Comparison of ENCODE assay signal across 8 mouse cellular contexts in genomic region chr4:86668290-86669000, GRCm38 (mm10). TPM values are rescaled to one million over a fixed set of nuclear protein-coding genes. Genes with fewer than 3 reads are reported as not detected.
DNase-seq lines count a peak whose midpoint lies in the region; ATAC-seq and TF ChIP-seq lines count a peak whose summit lies in the region.

No protein-coding gene starts in this region.

- peak overlapping the region; percentile 95 for H3K27ac ChIP-seq in bone marrow macrophage, adult 2 months (ENCODE audit: insufficient read depth, low read depth, low read length)
- H3K27ac ChIP-seq in hindbrain, embryonic 15.5 days (replicated peaks): no peak overlapping the region
- H3K27ac ChIP-seq in midbrain, embryonic 11.5 days (ENCODE audit: low read depth, low read length): no peak overlapping the region

- H3K4me1 ChIP-seq in bone marrow macrophage, adult 2 months (ENCODE audit: control insufficient read depth, insufficient read depth, low read length): peaks cover 57% of the 10 kb centered on the region
- peaks cover 11% of the 10 kb centered on the region for H3K4me1 ChIP-seq in hindbrain, embryonic 15.5 days (replicated peaks)
- 0 out of 2 replicates have a peak, but pooled peaks cover 5% of the 10 kb centered on the region for H3K4me1 ChIP-seq in midbrain, embryonic 11.5 days (ENCODE audit: control insufficient read depth, insufficient read depth, low read length)

- H3K9me3 ChIP-seq in hindbrain, embryonic 15.5 days: no peaks in the 10 kb centered on the region
- no peaks in the 10 kb centered on the region for H3K9me3 ChIP-seq in midbrain, embryonic 11.5 days (ENCODE audit: control insufficient read depth, low read length)

- intact Hi-C loops in heart, postnatal 10 days (cut with DNase I): no loop called here
- intact Hi-C loops in left cerebral cortex, postnatal 10 days (cut with DNase I): no loop called here

- no peak overlapping the region for H3K9ac ChIP-seq in hindbrain, embryonic 15.5 days
- H3K9ac ChIP-seq in midbrain, embryonic 11.5 days (ENCODE audit: low read length): no peak overlapping the region

- H3K4me3 ChIP-seq in bone marrow macrophage, adult 2 months (ENCODE audit: insufficient read depth, low read length): peak overlapping the region; percentile 76
- H3K4me3 ChIP-seq in hindbrain, embryonic 15.5 days: peak overlapping the region; percentile 55; the same call in 1 of the 2 replicates
- H3K4me3 ChIP-seq in midbrain, embryonic 11.5 days (ENCODE audit: low read depth, low read length): no peak overlapping the region

- TF ChIP-seq CTCF in bone marrow macrophage, adult 2 months (IDR thresholded peaks at IDR 0.05; ENCODE audit: low read depth, low read length): 0 out of 2 replicates have a peak, but pooled peaks have one; percentile 11

- 0 out of 2 replicates have a peak, but pooled peaks cover 2% of the 10 kb centered on the region for H3K36me3 ChIP-seq in hindbrain, embryonic 15.5 days
- peaks cover 2% of the 10 kb centered on the region; the same call in 1 of the 2 replicates for H3K36me3 ChIP-seq in midbrain, embryonic 11.5 days (ENCODE audit: control insufficient read depth, insufficient read depth, low read length)

- 97% methylated on average over 14 of the region's 14 CpGs for WGBS in hindbrain, embryonic 15.5 days
- WGBS in midbrain, embryonic 11.5 days: 93% methylated on average over 14 of the region's 14 CpGs

- H3K4me2 ChIP-seq in hindbrain, embryonic 15.5 days: peak overlapping the region; percentile 78
- peak overlapping the region; percentile 67 for H3K4me2 ChIP-seq in midbrain, embryonic 11.5 days

- peak; percentile 88 for DNase-seq in heart, adult 11 months
- no peak for DNase-seq in heart, postnatal 10 days
- DNase-seq in midbrain, embryonic 11.5 days (ENCODE audit: low spot score, missing footprints): no peak
- DNase-seq in left cerebral cortex, postnatal 10 days (ENCODE audit: extremely low spot score in 1 of 2, low spot score in 2 of 2): no peak
- no peak for DNase-seq in adrenal gland, adult 2 months

- TF ChIP-seq POLR2A in bone marrow macrophage, adult 2 months (IDR thresholded peaks at IDR 0.05; ENCODE audit: borderline replicate concordance, low read depth, low read length): no peak

- ATAC-seq in hindbrain, embryonic 15.5 days (ENCODE audit: low FRiP score, low read depth): no peak
- no peak for ATAC-seq in midbrain, embryonic 11.5 days (ENCODE audit: low FRiP score)
- no peak for ATAC-seq in frontal cortex, adult (ENCODE audit: low TSS enrichment)

- no peaks in the 10 kb centered on the region for H3K27me3 ChIP-seq in hindbrain, embryonic 15.5 days
- no peaks in the 10 kb centered on the region for H3K27me3 ChIP-seq in midbrain, embryonic 11.5 days (ENCODE audit: control insufficient read depth, insufficient read depth, low read length)

RNA-seq across cellular contexts. Expression of gene Plin2, which starts 1.4 kb away (rescaled TPM):
- 100 to 1,000 TPM; 132 to 153 TPM for total RNA-seq in heart, postnatal 10 days (2021)
- polyA plus RNA-seq in bone marrow macrophage, adult 2 months (2012; ENCODE audit: insufficient read depth, insufficient read length, missing spikeins): 397 and 415 TPM in 2 replicates
- polyA plus RNA-seq in hindbrain, embryonic 15.5 days (2015; fragmentation: Nextera tagmentation; extraction: Ambion mirVana): 48.3 and 51.9 TPM in 2 replicates
- polyA plus RNA-seq in midbrain, embryonic 11.5 days (2014; fragmentation: Nextera tagmentation; extraction: Ambion mirVana): 72.3 and 79.7 TPM in 2 replicates
- total RNA-seq in left cerebral cortex, postnatal 10 days (2021): 10 to 100 TPM; 14.5 to 17.3 TPM
- 100 to 1,000 TPM; 465 to 481 TPM for total RNA-seq in adrenal gland, adult 2 months (2021)
- 304 TPM in 2 replicates for polyA plus RNA-seq in adrenal gland, adult 2 months (2012; rRNA removed)

RNA-seq across cellular contexts. Expression of gene Haus6, which starts 56.6 kb away (rescaled TPM):
- 10 to 100 TPM in 1 of 2 experiments, 1 to 10 TPM in 1; 8.1 to 10.6 TPM for total RNA-seq in heart, postnatal 10 days (2021)
- polyA plus RNA-seq in bone marrow macrophage, adult 2 months (2012; ENCODE audit: insufficient read depth, insufficient read length, missing spikeins): 7.3 and 8.8 TPM in 2 replicates
- polyA plus RNA-seq in hindbrain, embryonic 15.5 days (2015; fragmentation: Nextera tagmentation; extraction: Ambion mirVana): 6.5 and 7.5 TPM in 2 replicates
- polyA plus RNA-seq in midbrain, embryonic 11.5 days (2014; fragmentation: Nextera tagmentation; extraction: Ambion mirVana): 28.8 and 29.7 TPM in 2 replicates
- 1 to 10 TPM; 8.3 TPM for total RNA-seq in left cerebral cortex, postnatal 10 days (2021)
- 1 to 10 TPM; 4.6 to 9.3 TPM for total RNA-seq in adrenal gland, adult 2 months (2021)
- 7.0 and 9.7 TPM in 2 replicates for polyA plus RNA-seq in adrenal gland, adult 2 months (2012; rRNA removed)
